Mouse (Mus musculus) kidney, postnatal 14 days (tissue): ENCODE results near the gene Amotl1.
A peak's percentile ranks its signal among the peaks of the same experiment; 100 is the strongest.

Experiments
- DNase-seq: peaks from one replicate; pipeline ENCODE4 v3.0.0; 2022; ENCODE audit warnings: mixed read lengths

Gene Amotl1

DNA sequence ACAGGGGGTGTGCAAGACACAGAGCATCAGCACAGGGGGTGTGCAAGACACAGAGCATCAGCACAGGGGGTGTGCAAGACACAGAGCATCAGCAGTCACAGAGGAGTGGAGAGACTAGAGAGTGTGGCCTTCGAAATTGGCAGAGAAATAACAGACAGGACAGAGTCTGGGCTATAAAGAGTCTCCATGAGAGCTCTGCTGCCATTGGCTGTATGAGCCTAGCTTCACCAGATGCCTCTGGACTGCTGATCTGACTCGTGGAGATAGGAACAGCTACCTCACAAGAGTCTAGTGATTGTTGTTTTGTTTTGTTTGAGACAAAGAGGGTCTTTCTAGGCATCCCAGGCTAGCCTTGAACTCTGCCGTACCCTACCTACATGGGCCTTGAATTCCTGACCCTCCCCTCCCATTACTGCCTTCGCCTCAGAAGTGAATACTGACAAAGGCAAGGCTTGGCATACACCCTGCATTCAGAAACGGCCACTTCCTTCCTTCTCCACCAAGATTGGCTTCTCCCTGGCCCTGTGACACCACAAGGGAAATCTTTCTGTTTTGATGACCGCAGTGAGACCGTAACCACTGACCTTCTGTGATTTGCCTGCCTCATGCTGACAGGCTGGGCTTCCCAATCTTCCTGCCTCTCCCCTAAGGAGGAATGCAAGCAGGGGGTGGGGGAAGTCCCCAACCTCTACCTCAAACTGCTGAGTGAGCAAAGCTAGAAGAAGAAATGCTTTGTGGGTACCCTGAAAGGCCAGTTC, 3.4 kb downstream of the Amotl1 start:
- DNase-seq: peak; percentile 82

DNA sequence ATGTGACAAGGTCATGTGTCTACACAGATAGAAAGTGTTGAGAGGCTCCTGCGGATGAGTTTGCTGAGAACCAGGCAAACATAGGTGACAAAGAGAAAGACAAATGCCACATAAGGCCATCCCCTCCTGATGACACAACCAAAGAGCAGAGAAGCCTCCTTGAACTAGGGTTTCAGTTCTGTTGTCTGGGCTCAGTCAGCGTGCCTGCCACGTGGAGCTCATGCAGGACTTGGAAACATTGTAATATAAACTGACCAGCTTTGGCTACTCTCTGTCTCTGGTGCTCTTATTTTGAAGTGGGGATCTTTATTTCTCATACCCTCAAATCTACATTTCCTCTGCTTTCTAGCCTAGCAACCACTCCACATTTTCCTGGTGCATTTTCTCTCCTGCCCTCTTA, 8.6 kb downstream of the Amotl1 start:
- DNase-seq: no peak

DNA sequence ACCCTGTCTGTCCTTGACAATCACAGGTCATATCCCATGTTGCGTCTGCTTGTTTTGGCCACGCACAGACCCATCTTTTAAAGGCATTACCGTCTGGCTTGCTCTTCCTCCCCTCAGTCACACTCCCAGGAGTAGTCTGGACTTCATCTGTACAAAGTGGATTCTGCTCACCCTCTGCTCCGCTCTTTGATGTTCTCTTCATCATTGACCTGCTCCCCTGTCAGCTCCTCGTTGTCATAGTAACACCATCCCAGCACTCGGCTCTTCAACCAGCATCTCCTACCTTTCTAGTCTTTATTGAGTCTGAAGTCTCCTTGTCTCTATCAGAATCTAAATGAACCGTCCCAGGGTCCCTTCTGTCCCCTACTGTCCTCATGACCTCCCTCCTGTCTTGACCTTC, 9.3 kb downstream of the Amotl1 start:
- DNase-seq: no peak

DNA sequence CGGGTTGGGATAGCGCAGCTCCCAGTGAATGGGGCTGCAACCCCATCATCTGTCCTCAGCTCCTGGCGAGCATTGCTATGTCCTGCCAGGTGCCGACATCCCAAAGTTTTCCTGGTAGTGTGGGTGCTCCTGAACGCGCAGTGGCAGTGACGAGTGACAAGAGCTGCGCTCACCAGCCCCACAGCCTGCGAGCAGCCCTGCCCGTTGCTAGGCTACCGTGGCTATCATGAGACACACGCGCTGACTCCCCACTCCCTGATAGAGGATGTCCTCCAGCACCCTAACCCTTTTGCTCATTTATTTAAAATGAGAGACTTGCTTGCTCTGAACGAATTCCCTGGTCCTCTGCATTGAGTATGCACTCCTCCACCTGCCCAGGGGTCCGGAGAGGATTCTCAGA, 10.7 kb downstream of the Amotl1 start:
- DNase-seq: no peak

- no peak for DNase-seq
Observed at GRCm38 (mm10) chr9:14632365-14633163, 12.3 kb downstream of the Amotl1 start.

- DNase-seq: no peak
Observed at GRCm38 (mm10) chr9:14631729-14632128, 13.1 kb downstream of the Amotl1 start.

- no peak for DNase-seq
Observed at GRCm38 (mm10) chr9:14627525-14627924, 17.3 kb downstream of the Amotl1 start.

- no peak for DNase-seq
Observed at GRCm38 (mm10) chr9:14625961-14626360, 18.9 kb downstream of the Amotl1 start.

GRCm38 (mm10) chr9:14625024-14625423, 19.8 kb downstream of the Amotl1 start:
- peak; percentile 70 for DNase-seq

DNA sequence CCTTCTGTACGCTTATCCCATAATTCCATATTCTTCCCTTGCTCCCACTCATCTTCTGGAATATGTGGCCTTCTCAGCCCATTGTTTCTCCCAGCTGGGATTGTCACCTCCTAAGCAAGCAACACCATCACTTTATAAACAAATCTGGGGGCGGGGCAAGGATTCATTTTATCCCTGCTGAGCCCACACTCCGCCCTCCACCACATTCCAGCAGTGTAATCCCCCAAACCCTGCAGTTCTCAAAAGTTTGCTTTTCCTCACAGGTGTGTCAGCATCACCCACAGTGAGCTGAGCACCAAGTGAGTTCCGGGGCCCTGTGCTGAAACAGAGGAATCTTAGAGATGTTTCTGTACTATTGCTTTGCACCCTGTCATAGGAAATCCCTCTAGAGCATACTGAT, 20.9 kb downstream of the Amotl1 start:
- no peak for DNase-seq

- DNase-seq: no peak
Observed at GRCm38 (mm10) chr9:14623250-14623649, 21.6 kb downstream of the Amotl1 start.

GRCm38 (mm10) chr9:14622848-14623247, 22.0 kb downstream of the Amotl1 start:
- DNase-seq: no peak

DNA sequence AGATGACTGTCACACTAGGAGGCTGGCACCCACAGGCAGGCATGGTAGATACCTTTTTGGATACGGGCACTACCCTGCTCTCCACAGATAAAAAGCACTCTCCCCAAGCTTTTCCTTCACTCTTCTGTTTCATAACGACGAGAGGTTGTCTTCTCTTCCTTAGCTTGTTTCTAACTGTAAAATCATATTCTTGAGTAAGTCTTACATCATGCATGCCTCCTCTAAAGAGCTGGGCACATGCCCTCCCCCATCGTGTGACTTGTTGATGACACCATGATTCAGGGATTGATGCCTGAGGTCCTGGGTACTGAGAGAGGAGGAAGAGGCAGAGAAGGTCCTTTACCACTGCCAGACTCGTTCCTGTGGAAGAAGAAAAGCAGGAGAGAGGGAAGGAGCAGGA, 24.7 kb downstream of the Amotl1 start:
- no peak for DNase-seq

- DNase-seq: peak; percentile 76
Observed at GRCm38 (mm10) chr9:14614931-14615880, 29.6 kb downstream of the Amotl1 start.

- peak; percentile 64 for DNase-seq
Observed at GRCm38 (mm10) chr9:14614205-14614930, 30.5 kb downstream of the Amotl1 start.

DNA sequence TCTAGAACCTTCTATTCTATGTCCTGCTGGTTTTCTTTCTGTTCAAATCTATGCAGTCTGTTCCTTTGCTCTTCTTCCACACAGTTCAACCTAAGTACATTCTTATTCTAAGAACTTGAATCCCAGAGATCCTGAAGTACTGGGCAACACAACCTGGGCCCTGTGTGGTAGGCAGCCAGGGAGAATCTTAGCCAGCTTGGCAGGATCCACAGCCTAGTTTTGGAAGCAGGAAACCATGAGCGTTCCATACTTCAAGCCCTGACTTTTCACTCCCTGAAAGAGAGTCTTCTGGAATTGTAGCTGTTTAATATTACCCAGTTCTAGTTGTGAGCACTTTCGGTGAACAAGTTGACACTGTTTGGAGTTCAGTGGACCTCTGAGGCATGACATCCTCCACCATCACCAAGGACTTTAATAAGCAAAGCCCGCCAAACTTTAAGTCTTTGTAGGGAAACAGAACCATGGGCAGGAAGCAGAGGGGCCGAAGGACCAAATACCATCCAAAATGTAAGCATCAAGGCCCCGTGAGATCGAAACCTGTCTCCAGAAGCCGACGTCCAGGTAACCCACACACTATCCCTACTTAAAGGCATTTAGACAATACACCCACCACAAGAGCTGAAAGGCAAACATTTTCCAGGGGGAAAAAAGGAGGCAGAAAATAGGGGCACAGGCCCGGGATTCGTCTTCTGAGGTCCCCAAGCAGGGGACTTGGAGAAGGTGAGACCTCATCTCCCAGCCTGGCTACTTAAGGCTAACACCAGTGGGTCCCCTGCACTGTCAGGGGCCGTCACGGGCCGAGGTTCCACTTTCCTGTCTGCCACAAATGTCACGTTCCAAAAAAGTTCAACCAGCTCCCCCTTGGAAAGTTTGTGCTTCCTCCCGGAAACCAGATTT, 31.3 kb downstream of the Amotl1 start:
- no peak for DNase-seq

DNA sequence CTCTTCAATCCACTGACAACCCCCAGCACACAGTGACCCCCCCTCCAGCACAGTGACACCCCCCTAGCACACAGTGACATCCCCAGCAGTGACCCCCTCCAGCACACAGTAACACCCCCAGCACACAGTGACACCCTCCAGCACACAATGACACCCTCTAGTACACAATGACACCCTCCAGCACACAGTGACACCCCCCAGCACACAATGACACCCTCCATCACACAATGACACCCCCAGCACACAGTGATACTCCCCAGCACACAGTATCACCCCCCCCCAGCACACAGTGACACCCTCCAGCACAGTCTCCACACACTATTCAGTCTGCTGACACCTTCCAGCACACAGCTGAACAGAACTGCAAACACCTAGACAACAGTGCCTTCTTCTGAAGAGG, 32.3 kb downstream of the Amotl1 start:
- DNase-seq: no peak

GRCm38 (mm10) chr9:14608521-14608920, 36.3 kb downstream of the Amotl1 start:
- peak; percentile 77 for DNase-seq

- DNase-seq: no peak
Observed at GRCm38 (mm10) chr9:14607464-14607863, 37.4 kb downstream of the Amotl1 start.

DNA sequence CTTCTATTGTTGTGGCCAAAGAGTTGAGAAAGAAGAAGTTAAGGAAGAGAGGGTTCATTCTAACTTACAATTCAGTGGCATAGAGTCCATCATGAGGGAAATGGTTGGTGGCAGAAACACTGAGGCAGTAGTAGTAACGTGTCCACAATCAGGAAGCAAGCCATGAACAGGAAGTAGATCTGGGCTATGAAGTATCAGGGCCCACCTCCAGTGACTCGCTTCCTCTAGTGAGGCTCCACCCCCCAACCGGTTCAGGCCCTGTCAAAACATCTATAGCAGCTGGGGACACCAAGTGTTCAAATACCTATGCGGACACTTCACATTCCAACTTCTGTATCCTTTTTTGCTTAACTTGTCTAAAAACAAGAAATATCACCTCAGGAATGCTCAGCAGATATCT, 38.9 kb downstream of the Amotl1 start:
- no peak for DNase-seq

DNA sequence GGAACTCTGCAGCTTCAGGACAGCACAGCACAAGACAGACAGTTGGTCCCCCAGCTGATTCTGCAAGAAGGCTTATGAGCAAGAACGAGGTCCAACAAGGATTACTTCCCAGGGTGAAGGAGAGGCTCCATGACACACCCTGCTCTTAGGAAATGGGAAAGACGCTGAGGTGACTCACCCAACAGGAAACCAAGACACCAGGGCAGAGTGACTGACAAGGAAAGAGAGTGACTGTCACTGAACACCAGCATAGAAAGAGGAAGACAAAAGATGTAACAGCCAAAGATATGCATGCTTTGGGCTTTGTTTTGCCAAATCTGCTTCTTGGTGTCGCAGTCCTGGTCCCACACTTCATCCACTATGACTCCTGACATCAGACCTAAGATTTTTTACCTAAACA, 40.5 kb downstream of the Amotl1 start:
- no peak for DNase-seq
